8 mouse cellular contexts compared by ENCODE assay signal in genomic region chr11:6292116-6292987, GRCm38 (mm10). TPM values are rescaled to one million over a fixed set of nuclear protein-coding genes. Genes with fewer than 3 reads are reported as not detected.
DNase-seq lines count a peak whose midpoint lies in the region; ATAC-seq lines count a peak whose summit lies in the region.

No protein-coding gene starts in this region.

- H3K9me3 ChIP-seq in forebrain, embryonic 15.5 days, result no peaks in the 10 kb centered on the region
- no peaks in the 10 kb centered on the region for H3K9me3 ChIP-seq in hindbrain, embryonic 12.5 days (replicated peaks)
- H3K9me3 ChIP-seq in megakaryocyte, embryonic 14.5 days, result 0 out of 2 replicates have a peak, but pooled peaks cover 4% of the 10 kb centered on the region

- peaks cover 12% of the 10 kb centered on the region for H3K4me1 ChIP-seq in forebrain, embryonic 15.5 days
- peaks cover 10% of the 10 kb centered on the region for H3K4me1 ChIP-seq in hindbrain, embryonic 12.5 days
- peaks cover 52% of the 10 kb centered on the region for H3K4me1 ChIP-seq in megakaryocyte, embryonic 14.5 days

- peak overlapping the region; percentile 56 for H3K9ac ChIP-seq in forebrain, embryonic 15.5 days (replicated peaks)
- peak overlapping the region; percentile 74 for H3K9ac ChIP-seq in hindbrain, embryonic 12.5 days

- ATAC-seq in forebrain, embryonic 15.5 days (replicated peaks), result peak; percentile 63
- ATAC-seq in hindbrain, embryonic 12.5 days (ENCODE audit: low FRiP score), result no peak; the same call in 1 of the 2 replicates

- 18% methylated on average over 33 of the region's 33 CpGs for WGBS in forebrain, embryonic 15.5 days
- WGBS in hindbrain, embryonic 12.5 days, result 18% methylated on average over 33 of the region's 33 CpGs

- peak overlapping the region; percentile 91 for H3K27ac ChIP-seq in forebrain, embryonic 15.5 days (replicated peaks)
- H3K27ac ChIP-seq in hindbrain, embryonic 12.5 days, result peak overlapping the region; percentile 89

- H3K4me3 ChIP-seq in forebrain, embryonic 15.5 days, result peak overlapping the region; percentile 60
- H3K4me3 ChIP-seq in hindbrain, embryonic 12.5 days, result peak overlapping the region; percentile 83
- peak overlapping the region; percentile 99 for H3K4me3 ChIP-seq in megakaryocyte, embryonic 14.5 days (replicated peaks)

- no peaks in the 10 kb centered on the region for H3K27me3 ChIP-seq in forebrain, embryonic 15.5 days
- no peaks in the 10 kb centered on the region for H3K27me3 ChIP-seq in hindbrain, embryonic 12.5 days
- no peaks in the 10 kb centered on the region for H3K27me3 ChIP-seq in megakaryocyte, embryonic 14.5 days (replicated peaks)

- DNase-seq in adrenal gland, postnatal 10 days, result peak; percentile 69
- no peak for DNase-seq in adrenal gland, postnatal 4 days (ENCODE audit: low spot score in 2 of 2)
- DNase-seq in c-Kit-positive CD71-positive TER-119-negative erythroid progenitor cells, embryonic 14.5 days (ENCODE audit: low read depth), result peak; percentile 75
- peak; percentile 74 to 76 for DNase-seq in left cerebral cortex, adult 8-10 months (ENCODE audit: low spot score in 2 of 2)
- DNase-seq in skeletal muscle tissue, adult 2 months (ENCODE audit: low read depth, low spot score), result peak; percentile 94

- H3K4me2 ChIP-seq in forebrain, embryonic 15.5 days (replicated peaks), result peak overlapping the region; percentile 72
- peak overlapping the region; percentile 85 for H3K4me2 ChIP-seq in hindbrain, embryonic 12.5 days (replicated peaks)

- no peaks in the 10 kb centered on the region for H3K36me3 ChIP-seq in forebrain, embryonic 15.5 days
- H3K36me3 ChIP-seq in hindbrain, embryonic 12.5 days, result peaks cover 6% of the 10 kb centered on the region; the same call in 1 of the 2 replicates
- H3K36me3 ChIP-seq in megakaryocyte, embryonic 14.5 days (replicated peaks; ENCODE audit: low read length), result peaks cover 13% of the 10 kb centered on the region

RNA-seq across cellular contexts. Expression of gene Ogdh, which starts 0.9 kb away (rescaled TPM):
- 100 to 1,000 TPM; 854 to 941 TPM for total RNA-seq in adrenal gland, postnatal 10 days (2021)
- total RNA-seq in adrenal gland, postnatal 4 days (2021), result 100 to 1,000 TPM; 315 to 321 TPM
- polyA plus RNA-seq in forebrain, embryonic 15.5 days (2015; fragmentation: Nextera tagmentation; extraction: Ambion mirVana), result 88.0 and 88.7 TPM in 2 replicates
- polyA plus RNA-seq in hindbrain, embryonic 12.5 days (2016; fragmentation: Nextera tagmentation; extraction: Ambion mirVana), result 100 and 101 TPM in 2 replicates
- 100 to 1,000 TPM; 244 to 278 (median 257) TPM for total RNA-seq in left cerebral cortex, adult 8-10 months (2022)
- 19.3 and 34.8 TPM in 2 replicates for polyA plus RNA-seq in megakaryocyte, embryonic 14.5 days (2012; ENCODE audit: insufficient read depth, low replicate concordance)

RNA-seq across cellular contexts. Expression of gene Tmed4, which starts 17.7 kb away (rescaled TPM):
- 10 to 100 TPM; 83.3 to 86.5 TPM for total RNA-seq in adrenal gland, postnatal 10 days (2021)
- 100 to 1,000 TPM; 105 to 112 TPM for total RNA-seq in adrenal gland, postnatal 4 days (2021)
- 154 and 168 TPM in 2 replicates for polyA plus RNA-seq in forebrain, embryonic 15.5 days (2015; fragmentation: Nextera tagmentation; extraction: Ambion mirVana)
- 140 and 144 TPM in 2 replicates for polyA plus RNA-seq in hindbrain, embryonic 12.5 days (2016; fragmentation: Nextera tagmentation; extraction: Ambion mirVana)
- 100 to 1,000 TPM in 1 of 4 experiments, 10 to 100 TPM in 3; 87.6 to 100 (median 93.7) TPM for total RNA-seq in left cerebral cortex, adult 8-10 months (2022)
- polyA plus RNA-seq in megakaryocyte, embryonic 14.5 days (2012; ENCODE audit: insufficient read depth, low replicate concordance), result 2.5 and 33.8 TPM in 2 replicates

RNA-seq across cellular contexts. Expression of gene Ddx56, which starts 24.8 kb away (rescaled TPM):
- 10 to 100 TPM; 49.8 to 52.7 TPM for total RNA-seq in adrenal gland, postnatal 10 days (2021)
- 10 to 100 TPM; 69.1 to 70.1 TPM for total RNA-seq in adrenal gland, postnatal 4 days (2021)
- 82.5 and 83.6 TPM in 2 replicates for polyA plus RNA-seq in forebrain, embryonic 15.5 days (2015; fragmentation: Nextera tagmentation; extraction: Ambion mirVana)
- 80.5 and 83.0 TPM in 2 replicates for polyA plus RNA-seq in hindbrain, embryonic 12.5 days (2016; fragmentation: Nextera tagmentation; extraction: Ambion mirVana)
- 10 to 100 TPM; 43.0 to 53.3 (median 49.9) TPM for total RNA-seq in left cerebral cortex, adult 8-10 months (2022)
- 6.2 and 7.6 TPM in 2 replicates for polyA plus RNA-seq in megakaryocyte, embryonic 14.5 days (2012; ENCODE audit: insufficient read depth, low replicate concordance)

Comparison
In these comparisons a context has a peak if more than half of its experiments do, and no peak if none do; other contexts are left out.
1. DNase-seq: peak in adrenal gland, postnatal 10 days (single experiment), c-Kit-positive CD71-positive TER-119-negative erythroid progenitor cells, embryonic 14.5 days (single experiment), left cerebral cortex, adult 8-10 months (2 of 2) and skeletal muscle tissue, adult 2 months (single experiment); none in adrenal gland, postnatal 4 days (0 of 2).
2. Peak in every context shown above with its lines, with median percentiles within 50 percentile points of each other: H3K4me3 ChIP-seq.